Mouse (Mus musculus) hematopoietic multipotent progenitor cell, adult 10-12 weeks (in vitro differentiated cells): Measurements from ENCODE around the gene Wdr76. TPM values are rescaled to one million over a fixed set of nuclear protein-coding genes. Genes with fewer than 3 reads are reported as not detected.

Experiments
- polyA plus RNA-seq: library from polyadenylated mRNA; stranded (reverse); fragments of >175 nt; gene quantifications from 2 replicates; pipeline ENCODE4 v1.2.3, GENCODE M21; 2012; ENCODE audit warnings: low replicate concordance

The Wdr76 gene
- polyA plus RNA-seq = 0.45 and 0.91 TPM in 2 replicates

GRCm38 (mm10) chr2:121505942-121506882 lies at the start of gene Wdr76, which contains the start of gene Mfap1a:
TSS of gene Wdr76 (plus strand) at chr2:121506723.
TSS of gene Mfap1a (minus strand) at chr2:121506665.

GRCm38 (mm10) chr2:121473301-121474179 lies 33.0 kb upstream of the Wdr76 start, which contains the start of gene Mfap1b:
TSS of gene Mfap1b (minus strand) at chr2:121474067.

Other genes starting within 250 kb of the Wdr76 start
- gene Trp53bp1, start 235.3 kb upstream of the Wdr76 start, polyA plus RNA-seq = 15.1 and 22.2 TPM in 2 replicates
- 1.4 and 1.8 TPM in 2 replicates for gene Map1a, start 217.1 kb upstream of the Wdr76 start, polyA plus RNA-seq
- 7.0 and 8.7 TPM in 2 replicates for gene Ppip5k1, start 151.3 kb upstream of the Wdr76 start, polyA plus RNA-seq
- gene Ckmt1, start 149.0 kb upstream of the Wdr76 start, polyA plus RNA-seq = not detected in 2 replicates
- not detected in 2 replicates for gene Strc, start 119.6 kb upstream of the Wdr76 start, polyA plus RNA-seq
- gene Pdia3, start 92.9 kb upstream of the Wdr76 start, polyA plus RNA-seq = 448 and 1,332 TPM in 2 replicates
- gene Catsper2, start 92.9 kb upstream of the Wdr76 start, polyA plus RNA-seq = 0.55 and 0.79 TPM in 2 replicates
- 8.3 and 17.1 TPM in 2 replicates for gene Ell3, start 62.4 kb upstream of the Wdr76 start, polyA plus RNA-seq
- 199 and 329 TPM in 2 replicates for gene Serf2, start 57.5 kb upstream of the Wdr76 start, polyA plus RNA-seq
- 18.0 and 38.8 TPM in 2 replicates for gene Hypk, start 53.4 kb upstream of the Wdr76 start, polyA plus RNA-seq
- 0.13 and 0.19 TPM in 2 replicates for gene Serinc4, start 49.9 kb upstream of the Wdr76 start, polyA plus RNA-seq
- gene Mfap1b, start 32.7 kb upstream of the Wdr76 start, polyA plus RNA-seq = 2.3 and 5.5 TPM in 2 replicates
- gene Mfap1a, start 58 bp upstream of the Wdr76 start, polyA plus RNA-seq = 1.9 and 11.4 TPM in 2 replicates